Mouse (Mus musculus) MEL (cell line): ENCODE results near the gene Xylb. TPM values are rescaled to one million over a fixed set of nuclear protein-coding genes. Genes with fewer than 3 reads are reported as not detected.
A peak's percentile ranks its signal among the peaks of the same experiment; 100 is the strongest.

Experiments used
- DNase-seq: peaks from one replicate; pipeline ENCODE4 v3.0.0; 2011; ENCODE audit warnings: low read depth, low spot score
- H3K27ac ChIP-seq: 2 replicates; pipeline ENCODE4 v1.5.1; 2012; ENCODE audit warnings: low read depth, mild to moderate bottlenecking, control low read depth, low read length, moderate library complexity; ENCODE audit not compliant: control insufficient read depth
- H3K27me3 ChIP-seq, 2 experiments: fragments of 150-350 bp in 1 of 2; sonication (generic) in 1 of 2; 2 replicates each; pipeline ENCODE4 v1.6.1; 2012; ENCODE audit warnings: low read length in 2 of 2, mild to moderate bottlenecking in 2 of 2, improper control_type of control experiment in 1 of 2, moderate library complexity in 1 of 2; ENCODE audit not compliant: insufficient read depth in 2 of 2, control insufficient read depth in 1 of 2
- H3K36me3 ChIP-seq, 2 experiments: 2 replicates each; pipeline ENCODE4 v1.6.1; 2012 to 2014; ENCODE audit warnings: low read length in 2 of 2, improper control_type of control experiment in 1 of 2, inconsistent platforms in 1 of 2, mild to moderate bottlenecking in 1 of 2; ENCODE audit not compliant: insufficient read depth in 2 of 2, control insufficient read depth in 1 of 2
- H3K4me1 ChIP-seq, 2 experiments: fragments of 150-350 bp in 1 of 2; sonication (generic) in 1 of 2; 2 replicates each; pipeline ENCODE4 v1.6.1; 2012; ENCODE audit warnings: low read length in 2 of 2, improper control_type of control experiment in 1 of 2, mild to moderate bottlenecking in 1 of 2; ENCODE audit not compliant: insufficient read depth in 2 of 2, control insufficient read depth in 1 of 2
- H3K4me3 ChIP-seq, 2 experiments: fragments of 150-350 bp in 1 of 2; sonication (generic) in 1 of 2; 2 replicates each; pipeline ENCODE4 v1.5.1; 2012; ENCODE audit warnings: low read depth in 2 of 2, low read length in 2 of 2, mild to moderate bottlenecking in 2 of 2, moderate library complexity in 2 of 2, control low read depth in 1 of 2, improper control_type of control experiment in 1 of 2; ENCODE audit not compliant: control insufficient read depth in 1 of 2, insufficient read depth in 1 of 2
- H3K79me2 ChIP-seq: 2 replicates; pipeline ENCODE4 v1.6.1; 2012; ENCODE audit warnings: mild to moderate bottlenecking, low read length, moderate library complexity; ENCODE audit not compliant: control insufficient read depth, poor library complexity, insufficient read depth
- H3K9ac ChIP-seq: 2 replicates; pipeline ENCODE4 v1.6.1; 2012; ENCODE audit warnings: low read depth, mild to moderate bottlenecking, control low read depth, low read length, moderate library complexity; ENCODE audit not compliant: control insufficient read depth, poor library complexity, severe bottlenecking
- H3K9me3 ChIP-seq: fragments of 150-350 bp; sonication (generic); replicated peaks from 2 replicates; pipeline ENCODE4 v1.6.1; 2012; ENCODE audit warnings: mild to moderate bottlenecking, low read length, improper control_type of control experiment, moderate library complexity; ENCODE audit not compliant: insufficient read depth
- BHLHE40 ChIP-seq: IDR thresholded peaks from 2 replicates; pipeline ENCODE4 v1.6.1; 2012; ENCODE audit warnings: low read depth, mild to moderate bottlenecking, inconsistent platforms, low read length, improper control_type of control experiment, borderline replicate concordance
- CHD1 ChIP-seq: IDR thresholded peaks from 2 replicates; pipeline ENCODE4 v1.6.1; 2012; ENCODE audit warnings: low read depth, mild to moderate bottlenecking, inconsistent platforms, low read length, improper control_type of control experiment
- CHD2 ChIP-seq: IDR thresholded peaks from 2 replicates; pipeline ENCODE4 v1.6.1; 2011; ENCODE audit warnings: low read length, improper control_type of control experiment
- CTCF ChIP-seq, 3 experiments: IDR thresholded peaks in 2 of 3; conservative IDR thresholded peaks in 1 of 3; 2 replicates each; pipeline ENCODE4 v1.5.1; 2011 to 2012; ENCODE audit warnings: low read length in 3 of 3, low read depth in 2 of 3, mild to moderate bottlenecking in 2 of 3, improper control_type of control experiment in 1 of 3, inconsistent platforms in 1 of 3, mixed read lengths in 1 of 3, moderate library complexity in 1 of 3; ENCODE audit not compliant: control insufficient read depth in 1 of 3, insufficient read depth in 1 of 3, poor library complexity in 1 of 3, severe bottlenecking in 1 of 3
- ELF1 ChIP-seq: IDR thresholded peaks from 2 replicates; pipeline ENCODE4 v1.6.1; 2014; ENCODE audit warnings: low read depth, mild to moderate bottlenecking, inconsistent platforms, low read length, improper control_type of control experiment, moderate library complexity
- HCFC1 ChIP-seq: IDR thresholded peaks from 2 replicates; pipeline ENCODE4 v1.6.1; 2012; ENCODE audit warnings: low read depth, mild to moderate bottlenecking, inconsistent platforms, low read length, improper control_type of control experiment, moderate library complexity
- MAX ChIP-seq: IDR thresholded peaks from 2 replicates; pipeline ENCODE4 v1.6.1; 2011; ENCODE audit warnings: low read length, improper control_type of control experiment
- MAZ ChIP-seq: IDR thresholded peaks from 2 replicates; pipeline ENCODE4 v1.6.1; 2012; ENCODE audit warnings: low read depth, mild to moderate bottlenecking, inconsistent platforms, low read length, improper control_type of control experiment
- MXI1 ChIP-seq: IDR thresholded peaks from 2 replicates; pipeline ENCODE4 v1.6.1; 2011; ENCODE audit warnings: mild to moderate bottlenecking, low read depth, low read length, improper control_type of control experiment
- MYB ChIP-seq: IDR thresholded peaks from 2 replicates; pipeline ENCODE4 v1.6.1; 2011; ENCODE audit warnings: mild to moderate bottlenecking, low read depth, low read length, improper control_type of control experiment
- MYC ChIP-seq: IDR thresholded peaks from 2 replicates; pipeline ENCODE4 v1.6.1; 2011; ENCODE audit warnings: low read depth, mild to moderate bottlenecking, low read length, improper control_type of control experiment, moderate library complexity
- NELFE ChIP-seq: IDR thresholded peaks from 2 replicates; pipeline ENCODE4 v1.6.1; 2011; ENCODE audit warnings: low read depth, low read length, improper control_type of control experiment
- NRF1 ChIP-seq: IDR thresholded peaks from 2 replicates; pipeline ENCODE4 v1.6.1; 2014; ENCODE audit warnings: low read depth, mild to moderate bottlenecking, inconsistent platforms, low read length, improper control_type of control experiment, moderate library complexity; ENCODE audit not compliant: poor library complexity, insufficient read depth, severe bottlenecking
- POLR2AphosphoS2 ChIP-seq: IDR thresholded peaks from 2 replicates; pipeline ENCODE4 v1.6.1; 2011; ENCODE audit warnings: low read length, improper control_type of control experiment
- RCOR1 ChIP-seq: IDR thresholded peaks from 2 replicates; pipeline ENCODE4 v1.6.1; 2012; ENCODE audit warnings: low read depth, mild to moderate bottlenecking, inconsistent platforms, low read length, improper control_type of control experiment
- SMC3 ChIP-seq: IDR thresholded peaks from 2 replicates; pipeline ENCODE4 v1.6.1; 2011; ENCODE audit warnings: low read depth, low read length, improper control_type of control experiment
- TBP ChIP-seq: IDR thresholded peaks from 2 replicates; pipeline ENCODE4 v1.8.0; 2011; ENCODE audit warnings: low read depth, low read length, improper control_type of control experiment
- TCF12 ChIP-seq: IDR thresholded peaks from 2 replicates; pipeline ENCODE4 v1.6.1; 2014; ENCODE audit warnings: low read depth, mild to moderate bottlenecking, inconsistent platforms, low read length, improper control_type of control experiment, moderate library complexity
- UBTF ChIP-seq: IDR thresholded peaks from 2 replicates; pipeline ENCODE4 v1.6.1; 2012; ENCODE audit warnings: low read depth, mild to moderate bottlenecking, inconsistent platforms, low read length, improper control_type of control experiment, moderate library complexity, borderline replicate concordance; ENCODE audit not compliant: insufficient read depth
- USF2 ChIP-seq, 2 experiments: IDR thresholded peaks; 2 replicates each; pipeline ENCODE4 v1.6.1; 2011 to 2012; ENCODE audit warnings: improper control_type of control experiment in 2 of 2, low read length in 2 of 2, borderline replicate concordance in 1 of 2, inconsistent platforms in 1 of 2, low read depth in 1 of 2, mild to moderate bottlenecking in 1 of 2; ENCODE audit not compliant: insufficient read depth in 1 of 2
- ZMIZ1 ChIP-seq: IDR thresholded peaks from 2 replicates; pipeline ENCODE4 v1.6.1; 2012; ENCODE audit warnings: low read depth, mild to moderate bottlenecking, inconsistent platforms, low read length, improper control_type of control experiment, moderate library complexity
- ZNF384 ChIP-seq: IDR thresholded peaks from 2 replicates; pipeline ENCODE4 v1.6.1; 2012; ENCODE audit warnings: low read depth, mild to moderate bottlenecking, inconsistent platforms, low read length, improper control_type of control experiment
- polyA plus RNA-seq, 2 experiments: library from polyadenylated mRNA; stranded (reverse) in 1 of 2; unstranded in 1 of 2; fragments of >175 nt in 1 of 2; fragments of >200 nt in 1 of 2; gene quantifications; 2 replicates each; pipeline versions ENCODE4 v1.2.1 to v1.2.4; 2012; ENCODE audit warnings: low replicate concordance in 2 of 2, low read depth in 1 of 2; ENCODE audit not compliant: insufficient read length in 2 of 2, insufficient read depth in 1 of 2, missing spikeins in 1 of 2
- total RNA-seq: library from RNA; depleted of rRNA; stranded (reverse); fragments of 300-350 nt; gene quantifications from 2 replicates; pipeline ENCODE4 v1.2.3, GENCODE M21; 2012

The Xylb gene
- total and polyA plus RNA-seq, 3 experiments = 3.8 to 12.9 TPM; not detected in 1

- no peak for TF ChIP-seq HCFC1
- no peak for TF ChIP-seq CHD2
- peak; percentile 52; the same call in 1 of the 2 replicates for TF ChIP-seq ELF1
- no peak; the same call in 1 of the 2 replicates for TF ChIP-seq ZMIZ1
- TF ChIP-seq MAX = 0 out of 2 replicates have a peak, but pooled peaks have one; percentile 62
- no peak for TF ChIP-seq RCOR1
- no peak; the same call in 1 of the 2 replicates for TF ChIP-seq TCF12
- no peak for TF ChIP-seq CHD1
- TF ChIP-seq TBP = peak; percentile 27; the same call in 1 of the 2 replicates
- TF ChIP-seq MXI1 = peak; percentile 76
- peak; percentile 71; the same call in 1 of the 2 replicates for TF ChIP-seq POLR2AphosphoS2
These were observed 17.5 kb upstream of the Xylb start, which contains the start of gene Acaa1a (continued) for GRCm38 (mm10) chr9:119339558-119340211.

GRCm38 (mm10) chr9:119340212-119340580 is 17.0 kb upstream of the Xylb start:
- no peak for TF ChIP-seq MAZ
- TF ChIP-seq BHLHE40 = no peak
- TF ChIP-seq SMC3 = no peak
- TF ChIP-seq TCF12 = no peak
- no peak for TF ChIP-seq ZNF384
- TF ChIP-seq USF2 (IDR thresholded peaks at IDR 0.05; ENCODE audit: borderline replicate concordance in 1 of 2, insufficient read depth in 1 of 2, low read depth in 1 of 2, low read length in 2 of 2) = no peak
- no peak; the same call in 1 of the 2 replicates for TF ChIP-seq MAX
- TF ChIP-seq MYC = no peak
- TF ChIP-seq MYB = no peak
- no peak for TF ChIP-seq TBP
- TF ChIP-seq CHD1 = no peak
- TF ChIP-seq UBTF = no peak
- TF ChIP-seq NELFE = no peak
- TF ChIP-seq MXI1 = no peak
- TF ChIP-seq NRF1 = no peak
- TF ChIP-seq CTCF (IDR thresholded peaks at IDR 0.05 in 2 of 3, conservative IDR thresholded peaks at IDR 0.05 in 1 of 3; ENCODE audit: control insufficient read depth in 1 of 3, insufficient read depth in 1 of 3, low read depth in 2 of 3, low read length in 3 of 3, poor library complexity in 1 of 3, severe bottlenecking in 1 of 3) = no peak
- TF ChIP-seq RCOR1 = no peak
- Histone ChIP-seq H3K27ac (peak overlapping the region; percentile 85), H3K9ac (peak overlapping the region; percentile 92)

More at GRCm38 (mm10) chr9:119340212-119340580, 17.0 kb upstream of the Xylb start:
- no peak for DNase-seq
- H3K9me3 ChIP-seq = no peaks in the 10 kb centered on the region
- no peaks in the 10 kb centered on the region for H3K27me3 ChIP-seq
- H3K36me3 ChIP-seq = peaks cover 0 to 2% of the 10 kb centered on the region in 2 experiments; a peak in 1 of 4 replicates
- peaks cover 0 to 8% of the 10 kb centered on the region in 2 experiments; a peak in 3 of 4 replicates for H3K4me1 ChIP-seq
- peak overlapping the region; percentile 77 to 92 for H3K4me3 ChIP-seq
- H3K79me2 ChIP-seq = peaks cover 9% of the 10 kb centered on the region
